Mouse (Mus musculus): ENCODE results near the gene Ift81. TPM values are rescaled to one million over a fixed set of nuclear protein-coding genes. Genes with fewer than 3 reads are reported as not detected.
A peak's percentile ranks its signal among the peaks of the same experiment; 100 is the strongest.

Ift81 gene
- polyA plus RNA-seq, 1 experiment, result 7.7 TPM

- TF ChIP-seq POLR2A (IDR thresholded peaks at IDR 0.05; ENCODE audit: borderline replicate concordance, low read depth, low read length) (no peak), CTCF (IDR thresholded peaks at IDR 0.05; ENCODE audit: low read depth, low read length) (no peak)
- Histone ChIP-seq H3K4me3 (ENCODE audit: insufficient read depth, low read length) (no peak overlapping the region), H3K4me1 (ENCODE audit: control insufficient read depth, insufficient read depth, low read length) (peaks cover 24% of the 10 kb centered on the region), H3K27ac (ENCODE audit: insufficient read depth, low read depth, low read length) (no peak overlapping the region)
Measured at GRCm38 (mm10) chr5:122512011-122512410, 102.3 kb downstream of the Ift81 start.

GRCm38 (mm10) chr5:122511405-122511804 is 102.9 kb downstream of the Ift81 start:
- Histone ChIP-seq H3K4me3 (ENCODE audit: insufficient read depth, low read length) (no peak overlapping the region), H3K4me1 (ENCODE audit: control insufficient read depth, insufficient read depth, low read length) (peaks cover 19% of the 10 kb centered on the region), H3K27ac (ENCODE audit: insufficient read depth, low read depth, low read length) (no peak overlapping the region)
- TF ChIP-seq POLR2A (IDR thresholded peaks at IDR 0.05; ENCODE audit: borderline replicate concordance, low read depth, low read length), result no peak
- TF ChIP-seq CTCF (IDR thresholded peaks at IDR 0.05; ENCODE audit: low read depth, low read length), result no peak

GRCm38 (mm10) chr5:122510651-122511157 is 103.6 kb downstream of the Ift81 start:
- H3K4me3 ChIP-seq (ENCODE audit: insufficient read depth, low read length), result no peak overlapping the region
- H3K4me1 ChIP-seq (ENCODE audit: control insufficient read depth, insufficient read depth, low read length), result peaks cover 15% of the 10 kb centered on the region
- no peak overlapping the region for H3K27ac ChIP-seq (ENCODE audit: insufficient read depth, low read depth, low read length)
- TF ChIP-seq POLR2A (IDR thresholded peaks at IDR 0.05; ENCODE audit: borderline replicate concordance, low read depth, low read length), result no peak
- TF ChIP-seq CTCF (IDR thresholded peaks at IDR 0.05; ENCODE audit: low read depth, low read length), result no peak

- Histone ChIP-seq H3K4me3 (ENCODE audit: insufficient read depth, low read length) (no peak overlapping the region), H3K4me1 (ENCODE audit: control insufficient read depth, insufficient read depth, low read length) (peaks cover 15% of the 10 kb centered on the region), H3K27ac (ENCODE audit: insufficient read depth, low read depth, low read length) (no peak overlapping the region)
- no peak for TF ChIP-seq POLR2A (IDR thresholded peaks at IDR 0.05; ENCODE audit: borderline replicate concordance, low read depth, low read length)
- no peak for TF ChIP-seq CTCF (IDR thresholded peaks at IDR 0.05; ENCODE audit: low read depth, low read length)
Measured at GRCm38 (mm10) chr5:122509608-122510007, 104.7 kb downstream of the Ift81 start.

GRCm38 (mm10) chr5:122508861-122509306 is 105.4 kb downstream of the Ift81 start:
- no peak for TF ChIP-seq POLR2A (IDR thresholded peaks at IDR 0.05; ENCODE audit: borderline replicate concordance, low read depth, low read length)
- TF ChIP-seq CTCF (IDR thresholded peaks at IDR 0.05; ENCODE audit: low read depth, low read length), result no peak
- Histone ChIP-seq H3K4me1 (ENCODE audit: control insufficient read depth, insufficient read depth, low read length) (peaks cover 12% of the 10 kb centered on the region), H3K4me3 (ENCODE audit: insufficient read depth, low read length) (no peak overlapping the region), H3K27ac (ENCODE audit: insufficient read depth, low read depth, low read length) (no peak overlapping the region)

GRCm38 (mm10) chr5:122507396-122507795 is 106.9 kb downstream of the Ift81 start:
- H3K4me3 ChIP-seq (ENCODE audit: insufficient read depth, low read length), result no peak overlapping the region
- TF ChIP-seq CTCF (IDR thresholded peaks at IDR 0.05; ENCODE audit: low read depth, low read length) (no peak), POLR2A (IDR thresholded peaks at IDR 0.05; ENCODE audit: borderline replicate concordance, low read depth, low read length) (no peak)
- H3K27ac ChIP-seq (ENCODE audit: insufficient read depth, low read depth, low read length), result no peak overlapping the region
- H3K4me1 ChIP-seq (ENCODE audit: control insufficient read depth, insufficient read depth, low read length), result peaks cover 15% of the 10 kb centered on the region

- Histone ChIP-seq H3K4me1 (ENCODE audit: control insufficient read depth, insufficient read depth, low read length) (peaks cover 12% of the 10 kb centered on the region), H3K27ac (ENCODE audit: insufficient read depth, low read depth, low read length) (no peak overlapping the region), H3K4me3 (ENCODE audit: insufficient read depth, low read length) (no peak overlapping the region)
- TF ChIP-seq POLR2A (IDR thresholded peaks at IDR 0.05; ENCODE audit: borderline replicate concordance, low read depth, low read length), result no peak
- TF ChIP-seq CTCF (IDR thresholded peaks at IDR 0.05; ENCODE audit: low read depth, low read length), result no peak
Measured at GRCm38 (mm10) chr5:122506462-122506861, 107.9 kb downstream of the Ift81 start.

- H3K4me1 ChIP-seq (ENCODE audit: control insufficient read depth, insufficient read depth, low read length), result peaks cover 8% of the 10 kb centered on the region; the same call in 1 of the 2 replicates
- no peak for TF ChIP-seq POLR2A (IDR thresholded peaks at IDR 0.05; ENCODE audit: borderline replicate concordance, low read depth, low read length)
- no peak overlapping the region for H3K4me3 ChIP-seq (ENCODE audit: insufficient read depth, low read length)
- H3K27ac ChIP-seq (ENCODE audit: insufficient read depth, low read depth, low read length), result no peak overlapping the region
Measured at GRCm38 (mm10) chr5:122505554-122505953, 108.8 kb downstream of the Ift81 start.

- Histone ChIP-seq H3K4me3 (ENCODE audit: insufficient read depth, low read length) (no peak overlapping the region), H3K4me1 (ENCODE audit: control insufficient read depth, insufficient read depth, low read length) (peaks cover 5% of the 10 kb centered on the region; the same call in 1 of the 2 replicates), H3K27ac (ENCODE audit: insufficient read depth, low read depth, low read length) (no peak overlapping the region)
- no peak for TF ChIP-seq POLR2A (IDR thresholded peaks at IDR 0.05; ENCODE audit: borderline replicate concordance, low read depth, low read length)
- no peak for TF ChIP-seq CTCF (IDR thresholded peaks at IDR 0.05; ENCODE audit: low read depth, low read length)
Measured at GRCm38 (mm10) chr5:122503760-122504119, 110.6 kb downstream of the Ift81 start.

GRCm38 (mm10) chr5:122503015-122503759 is 111.1 kb downstream of the Ift81 start:
- TF ChIP-seq CTCF (IDR thresholded peaks at IDR 0.05; ENCODE audit: low read depth, low read length) (no peak), POLR2A (IDR thresholded peaks at IDR 0.05; ENCODE audit: borderline replicate concordance, low read depth, low read length) (no peak)
- H3K4me1 ChIP-seq (ENCODE audit: control insufficient read depth, insufficient read depth, low read length), result peaks cover 8% of the 10 kb centered on the region
- peak overlapping the region; percentile 88 for H3K4me3 ChIP-seq (ENCODE audit: insufficient read depth, low read length)
- no peak overlapping the region for H3K27ac ChIP-seq (ENCODE audit: insufficient read depth, low read depth, low read length)
